12 mouse cellular contexts compared by ENCODE assay signal in genomic region chr13:96971861-96972282, GRCm38 (mm10). TPM values are rescaled to one million over a fixed set of nuclear protein-coding genes. Genes with fewer than 3 reads are reported as not detected.
DNase-seq lines count a peak whose midpoint lies in the region; ATAC-seq lines count a peak whose summit lies in the region.
"Had no signal": no experiment of that assay in that cellular context is flagged by ENCODE, and none has a peak within 500 bp of the region (broad histone marks: within the 10 kb centered on the region; RNA-seq: fewer than 3 reads in every experiment).

No protein-coding gene starts in this region.

- H3K9ac ChIP-seq in hindbrain, embryonic 13.5 days = no peak overlapping the region
- no peak overlapping the region for H3K9ac ChIP-seq in hindbrain, embryonic 11.5 days (ENCODE audit: low read depth, low read length)
- no peak overlapping the region for H3K9ac ChIP-seq in midbrain, embryonic 15.5 days

- no peak overlapping the region for H3K4me3 ChIP-seq in hindbrain, embryonic 13.5 days
- H3K4me3 ChIP-seq in hindbrain, embryonic 11.5 days (ENCODE audit: low read depth, low read length) = no peak overlapping the region
- no peak overlapping the region for H3K4me3 ChIP-seq in midbrain, embryonic 15.5 days
- H3K4me3 ChIP-seq: limb, embryonic 10.5 days had no signal

- H3K27ac ChIP-seq in hindbrain, embryonic 13.5 days = no peak overlapping the region
- H3K27ac ChIP-seq in hindbrain, embryonic 11.5 days (ENCODE audit: low read depth, low read length) = no peak overlapping the region
- H3K27ac ChIP-seq in midbrain, embryonic 15.5 days = 0 out of 2 replicates have a peak overlapping the region, but pooled peaks have one; percentile 4
- H3K27ac ChIP-seq: limb, embryonic 10.5 days had no signal

- WGBS in hindbrain, embryonic 13.5 days = 78% methylated on average over 9 of the region's 9 CpGs
- 83% methylated on average over 9 of the region's 9 CpGs for WGBS in hindbrain, embryonic 11.5 days
- 67% methylated on average over 9 of the region's 9 CpGs for WGBS in midbrain, embryonic 15.5 days

- H3K36me3 ChIP-seq in hindbrain, embryonic 13.5 days = no peaks in the 10 kb centered on the region
- no peaks in the 10 kb centered on the region for H3K36me3 ChIP-seq in hindbrain, embryonic 11.5 days (ENCODE audit: control insufficient read depth, insufficient read depth, low read length)
- no peaks in the 10 kb centered on the region for H3K36me3 ChIP-seq in midbrain, embryonic 15.5 days (replicated peaks)
- H3K36me3 ChIP-seq: limb, embryonic 10.5 days had no signal

- H3K4me2 ChIP-seq in hindbrain, embryonic 13.5 days = no peak overlapping the region
- no peak overlapping the region for H3K4me2 ChIP-seq in hindbrain, embryonic 11.5 days (replicated peaks; ENCODE audit: low read depth, low read length)
- H3K4me2 ChIP-seq in midbrain, embryonic 15.5 days = no peak overlapping the region

- H3K9me3 ChIP-seq in hindbrain, embryonic 13.5 days = no peaks in the 10 kb centered on the region
- H3K9me3 ChIP-seq in hindbrain, embryonic 11.5 days (ENCODE audit: control insufficient read depth, low read length) = no peaks in the 10 kb centered on the region
- no peaks in the 10 kb centered on the region for H3K9me3 ChIP-seq in midbrain, embryonic 15.5 days
- H3K9me3 ChIP-seq: limb, embryonic 10.5 days had no signal

- no peaks in the 10 kb centered on the region for H3K4me1 ChIP-seq in hindbrain, embryonic 13.5 days (replicated peaks)
- H3K4me1 ChIP-seq in hindbrain, embryonic 11.5 days (replicated peaks; ENCODE audit: control insufficient read depth, insufficient read depth, low read length) = no peaks in the 10 kb centered on the region
- H3K4me1 ChIP-seq in midbrain, embryonic 15.5 days = no peaks in the 10 kb centered on the region
- H3K4me1 ChIP-seq: limb, embryonic 10.5 days had no signal

- H3K27me3 ChIP-seq in hindbrain, embryonic 13.5 days = no peaks in the 10 kb centered on the region
- H3K27me3 ChIP-seq in hindbrain, embryonic 11.5 days (ENCODE audit: control insufficient read depth, insufficient read depth, low read length) = no peaks in the 10 kb centered on the region
- no peaks in the 10 kb centered on the region for H3K27me3 ChIP-seq in midbrain, embryonic 15.5 days (replicated peaks)
- H3K27me3 ChIP-seq: CH12.LX had no signal

- no peak for DNase-seq in hindbrain, embryonic 11.5 days (ENCODE audit: low spot score)
- peak; percentile 75 for DNase-seq in c-Kit-positive CD71-positive TER-119-negative erythroid progenitor cells, embryonic 14.5 days (ENCODE audit: low read depth)
- peak; percentile 79 for DNase-seq in liver
- no peak for DNase-seq in right cerebral cortex, postnatal 14 days
- DNase-seq in left cerebral cortex, adult 18-20 months (ENCODE audit: low spot score in 2 of 2) = no peak
- DNase-seq: cerebellum, postnatal 10 days; lung, postnatal 14 days; retina, postnatal 1 day had no signal

- ATAC-seq in hindbrain, embryonic 13.5 days (ENCODE audit: low FRiP score) = peak; percentile 49; the same call in 1 of the 2 replicates
- ATAC-seq in hindbrain, embryonic 11.5 days (ENCODE audit: low FRiP score) = no peak
- peak; percentile 82 for ATAC-seq in midbrain, embryonic 15.5 days (replicated peaks)

RNA-seq across cellular contexts. Expression of gene Gcnt4, which starts 47.4 kb away (rescaled TPM):
- 0.04 and 0.09 TPM in 2 replicates for polyA plus RNA-seq in hindbrain, embryonic 13.5 days (2015; fragmentation: Nextera tagmentation; extraction: Ambion mirVana)
- polyA plus RNA-seq in hindbrain, embryonic 11.5 days (2014; fragmentation: Nextera tagmentation; extraction: Ambion mirVana) = 0.14 and 0.17 TPM in 2 replicates
- polyA plus RNA-seq in midbrain, embryonic 15.5 days (2015; fragmentation: Nextera tagmentation; extraction: Ambion mirVana) = 0.08 and 0.14 TPM in 2 replicates
- 10 to 100 TPM in 1 of 2 experiments, 1 to 10 TPM in 1; 9.9 to 12.9 TPM for total RNA-seq in left cerebral cortex, adult 18-20 months (2021)
- total RNA-seq: CH12.LX had no signal

Comparison
In these comparisons a context has a peak if more than half of its experiments do, and no peak if none do; other contexts are left out.
1. DNase-seq: peak in c-Kit-positive CD71-positive TER-119-negative erythroid progenitor cells, embryonic 14.5 days (single experiment) and liver (single experiment); none in hindbrain, embryonic 11.5 days (single experiment), right cerebral cortex, postnatal 14 days (single experiment) and left cerebral cortex, adult 18-20 months (0 of 2).